In genomic region chr10:5205570-5205969, GRCm38 (mm10) we compare ENCODE assay signal across 29 mouse cellular contexts.
A peak's percentile ranks its signal among the peaks of the same experiment; 100 is the strongest.
DNase-seq lines count a peak whose midpoint lies in the region; ATAC-seq lines count a peak whose summit lies in the region.
"Had no signal": no experiment of that assay in that cellular context is flagged by ENCODE, and none has a peak within 500 bp of the region (broad histone marks: within the 10 kb centered on the region; RNA-seq: fewer than 3 reads in every experiment).

No protein-coding gene starts in this region.

- peak overlapping the region; percentile 95 for H3K27ac ChIP-seq in liver, embryonic 13.5 days
- H3K27ac ChIP-seq: embryonic facial prominence, embryonic 13.5 days; forebrain, embryonic 13.5 days; hindbrain, embryonic 15.5 days; macrophage; midbrain, embryonic 10.5 days; midbrain, embryonic 15.5 days had no signal

- peak overlapping the region; percentile 64 for H3K9ac ChIP-seq in liver, embryonic 13.5 days
- H3K9ac ChIP-seq: embryonic facial prominence, embryonic 13.5 days; forebrain, embryonic 13.5 days; hindbrain, embryonic 15.5 days; midbrain, embryonic 15.5 days had no signal

- no peaks in the 10 kb centered on the region for H3K27me3 ChIP-seq in erythroblast, embryonic 14.5 days (ENCODE audit: control insufficient read depth)
- H3K27me3 ChIP-seq in liver, embryonic 13.5 days: no peaks in the 10 kb centered on the region
- H3K27me3 ChIP-seq: embryonic facial prominence, embryonic 13.5 days; forebrain, embryonic 13.5 days; hindbrain, embryonic 15.5 days; midbrain, embryonic 15.5 days; Patski had no signal

- H3K9me3 ChIP-seq in erythroblast, embryonic 14.5 days (ENCODE audit: control insufficient read depth, low read length): peaks cover 3% of the 10 kb centered on the region; the same call in 1 of the 2 replicates
- H3K9me3 ChIP-seq in liver, embryonic 13.5 days (replicated peaks): no peaks in the 10 kb centered on the region
- H3K9me3 ChIP-seq: embryonic facial prominence, embryonic 13.5 days; forebrain, embryonic 13.5 days; G1E; hindbrain, embryonic 15.5 days; midbrain, embryonic 10.5 days; midbrain, embryonic 15.5 days had no signal

- peak overlapping the region; percentile 56 for H3K4me2 ChIP-seq in liver, embryonic 13.5 days
- H3K4me2 ChIP-seq: embryonic facial prominence, embryonic 13.5 days; forebrain, embryonic 13.5 days; heart, embryonic 11.5 days; hindbrain, embryonic 15.5 days; midbrain, embryonic 15.5 days had no signal

- H3K36me3 ChIP-seq in erythroblast, embryonic 14.5 days (ENCODE audit: control insufficient read depth): peaks cover 5% of the 10 kb centered on the region
- H3K36me3 ChIP-seq in liver, embryonic 13.5 days: no peaks in the 10 kb centered on the region
- H3K36me3 ChIP-seq: G1E; hindbrain, embryonic 15.5 days; midbrain, embryonic 10.5 days; midbrain, embryonic 15.5 days had no signal

- H3K4me3 ChIP-seq in erythroblast, embryonic 14.5 days (replicated peaks): peak overlapping the region; percentile 28
- peak overlapping the region; percentile 13; the same call in 1 of the 2 replicates for H3K4me3 ChIP-seq in liver, embryonic 13.5 days (replicated peaks)
- H3K4me3 ChIP-seq: embryonic facial prominence, embryonic 13.5 days; forebrain, embryonic 13.5 days; hindbrain, embryonic 15.5 days; midbrain, embryonic 10.5 days; midbrain, embryonic 15.5 days had no signal

- peaks cover 73% of the 10 kb centered on the region for H3K4me1 ChIP-seq in erythroblast, embryonic 14.5 days (ENCODE audit: control insufficient read depth)
- H3K4me1 ChIP-seq in liver, embryonic 13.5 days (replicated peaks): peaks cover 70% of the 10 kb centered on the region
- H3K4me1 ChIP-seq: forebrain, embryonic 13.5 days; midbrain, embryonic 10.5 days; midbrain, embryonic 15.5 days had no signal

- ATAC-seq in liver, embryonic 13.5 days (ENCODE audit: low read depth): peak; percentile 62
- 0 out of 2 replicates have a peak, but pooled peaks have one; percentile 33 for ATAC-seq in megakaryocyte, adult 5-6 weeks (ENCODE audit: poor library complexity, severe bottlenecking)
- ATAC-seq: forebrain, embryonic 13.5 days; inflammation-experienced regulatory T-cells, adult 6 months; midbrain, embryonic 15.5 days; Patski had no signal

- 29% methylated on average over 5 of the region's 5 CpGs for WGBS in liver, embryonic 13.5 days (ENCODE audit: insufficient replicate concordance)

- DNase-seq in heart, adult 11 months: peak; percentile 74
- DNase-seq in heart, postnatal 4 days: no peak
- DNase-seq in liver, embryonic 13.5 days: no peak
- no peak for DNase-seq in thymus, postnatal 10 days (ENCODE audit: low spot score in 2 of 2)
- DNase-seq in lung, postnatal 10 days: no peak
- DNase-seq in kidney, adult 18-20 months: no peak
- DNase-seq: adrenal gland, postnatal 10 days; cerebellum, adult 18-20 months; cerebellum, postnatal 10 days; gastrocnemius, postnatal 14 days; kidney, adult 11 months; kidney, postnatal 4 days; layer of hippocampus, postnatal 36 days; right cerebral cortex, adult 18-20 months; spleen, adult 18-20 months; thymus, adult 18-20 months; thymus, postnatal 4 days had no signal
